Mouse (Mus musculus) 416B (cell line): Measurements from ENCODE around the gene Zfp426.
A peak's percentile ranks its signal among the peaks of the same experiment; 100 is the strongest.

Source experiments
- DNase-seq: peaks from one replicate; pipeline ENCODE4 v3.0.0; 2011; ENCODE audit warnings: low read depth

Gene Zfp426

DNA sequence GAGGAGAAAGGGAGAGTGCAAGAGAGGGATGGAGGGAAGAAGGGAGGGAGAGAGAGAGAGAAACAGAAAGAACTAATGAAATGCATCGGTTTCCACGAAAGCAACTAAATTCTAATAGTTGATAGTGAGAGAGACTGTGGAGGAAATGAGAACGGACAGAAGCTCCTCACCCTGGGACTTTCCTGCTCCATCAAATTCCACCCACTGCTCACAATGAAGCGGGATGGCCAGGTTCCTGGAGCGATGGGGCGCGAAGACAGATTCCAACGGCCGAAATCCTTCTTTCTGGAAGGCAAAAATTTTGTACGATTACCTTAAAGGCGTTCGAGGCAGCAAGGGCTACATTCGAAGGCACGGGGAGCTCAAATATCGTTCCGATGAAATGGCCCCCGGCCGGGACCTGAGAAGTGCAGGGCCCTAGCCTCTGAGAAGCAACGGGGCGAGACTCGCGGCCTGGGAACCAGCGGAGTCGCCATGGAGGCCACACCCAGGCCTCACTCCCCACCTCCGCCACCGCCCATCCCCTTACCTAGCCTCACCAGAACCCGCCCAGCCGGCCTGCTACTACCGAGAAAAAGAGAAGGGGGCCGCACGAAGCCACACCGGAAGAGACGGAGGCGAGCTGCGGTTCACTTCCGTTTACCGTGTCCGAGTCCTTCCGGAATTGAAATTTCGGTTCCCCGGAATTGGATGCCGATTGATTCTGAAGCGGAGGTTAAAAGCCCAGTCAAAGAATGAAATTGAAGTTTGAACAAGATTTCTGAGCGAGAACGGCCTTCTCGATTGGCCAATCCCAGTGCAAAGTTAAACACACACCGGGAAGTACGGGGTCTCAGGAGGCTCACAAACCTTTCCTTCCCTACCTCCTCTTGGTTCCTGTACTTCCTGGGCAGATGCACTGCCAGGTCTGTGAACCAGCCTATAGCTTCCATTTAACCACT is 32.9 kb downstream of the Zfp426 start, which contains the start of gene Zfp26:
Gene Zfp26 (minus strand): TSS at position 786 of the 941 bp plus-strand sequence.
- DNase-seq = peak; percentile 89

DNA sequence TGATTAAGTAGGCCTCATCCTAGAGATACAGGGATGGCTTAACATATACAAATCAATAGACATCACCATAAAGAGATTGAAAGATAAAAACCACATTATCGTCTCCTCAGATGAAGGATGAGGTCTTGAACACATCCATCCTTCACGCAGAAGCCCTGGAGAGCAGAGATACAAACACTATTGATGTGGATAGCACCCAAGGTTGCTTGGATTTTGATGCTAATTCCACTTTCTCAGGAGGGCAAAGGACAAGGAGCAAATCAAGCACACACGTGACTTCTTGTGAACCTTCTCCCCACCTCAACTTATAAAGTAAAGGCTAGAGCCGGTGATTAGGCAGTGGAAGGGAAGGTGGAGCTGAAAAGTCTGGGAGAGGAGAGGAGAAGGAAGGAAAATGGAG is 38.9 kb downstream of the Zfp426 start:
- DNase-seq = no peak

DNA sequence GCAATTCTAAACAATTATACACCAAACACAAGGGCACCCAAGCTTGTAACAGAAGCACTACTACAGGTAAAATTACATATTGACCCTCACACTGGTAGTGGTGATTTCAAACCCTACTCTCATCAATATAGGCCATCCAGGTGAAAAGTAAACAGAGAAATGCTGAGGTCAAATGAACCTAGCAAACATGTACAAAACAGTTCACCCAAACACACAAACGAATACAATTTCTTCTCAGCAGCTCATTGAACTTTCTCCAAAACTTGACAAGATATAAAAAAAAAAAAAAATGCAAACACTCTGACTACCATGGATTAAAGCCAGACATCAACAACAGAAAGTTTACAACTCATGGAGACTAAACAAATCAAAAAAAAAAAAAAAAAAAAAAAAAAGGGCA is 41.1 kb downstream of the Zfp426 start:
- DNase-seq = no peak

DNA sequence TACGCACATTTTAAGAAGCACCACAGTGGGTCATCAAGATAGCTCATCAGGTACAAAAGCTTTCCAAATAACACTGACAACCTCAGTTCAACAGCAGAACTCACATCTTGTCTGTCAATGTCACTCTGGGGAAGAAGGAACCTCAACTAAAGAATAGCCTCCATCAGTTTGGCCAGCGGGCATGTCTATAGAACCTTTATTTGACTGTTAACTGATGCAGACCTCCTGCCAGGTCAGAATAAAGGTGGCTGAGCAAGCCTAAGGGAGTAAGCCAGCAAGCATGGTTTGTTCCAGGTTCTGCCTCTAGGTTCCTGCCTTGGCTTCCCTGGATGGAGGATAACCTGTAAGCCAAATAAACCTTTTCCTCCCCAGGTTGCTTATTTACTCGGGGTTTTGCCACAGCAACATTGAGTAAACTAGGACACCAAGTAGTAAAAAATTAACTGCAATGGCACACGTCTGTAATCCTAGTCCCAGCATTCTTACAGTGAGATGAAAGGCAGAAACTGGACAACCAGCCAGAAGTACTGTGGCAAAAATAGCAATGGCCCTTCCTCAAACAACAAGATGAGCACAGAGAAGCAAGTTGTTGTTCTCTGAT is 49.3 kb downstream of the Zfp426 start:
- no peak for DNase-seq

DNA sequence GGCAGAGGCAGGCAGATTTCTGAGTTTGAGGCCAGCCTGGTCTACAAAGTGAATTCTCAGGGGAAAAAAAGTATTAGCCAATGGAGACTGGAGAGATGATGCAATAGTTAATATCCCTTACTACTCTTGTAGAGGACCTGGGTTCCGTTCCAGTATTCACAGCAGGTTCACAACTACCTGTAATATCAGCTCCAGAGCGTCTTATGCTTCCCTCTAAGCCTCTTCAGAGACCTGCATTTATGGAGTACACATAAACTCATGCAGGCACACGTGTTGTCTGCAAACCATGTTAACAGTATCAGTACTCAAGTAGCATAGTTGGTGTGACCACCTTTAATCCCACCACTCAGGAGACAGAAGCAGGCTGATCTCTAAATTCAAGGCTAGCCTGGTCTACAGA is 62.5 kb downstream of the Zfp426 start:
- no peak for DNase-seq
